Mouse (Mus musculus): ENCODE results near the gene Crisp4.

Crisp4 gene

DNA sequence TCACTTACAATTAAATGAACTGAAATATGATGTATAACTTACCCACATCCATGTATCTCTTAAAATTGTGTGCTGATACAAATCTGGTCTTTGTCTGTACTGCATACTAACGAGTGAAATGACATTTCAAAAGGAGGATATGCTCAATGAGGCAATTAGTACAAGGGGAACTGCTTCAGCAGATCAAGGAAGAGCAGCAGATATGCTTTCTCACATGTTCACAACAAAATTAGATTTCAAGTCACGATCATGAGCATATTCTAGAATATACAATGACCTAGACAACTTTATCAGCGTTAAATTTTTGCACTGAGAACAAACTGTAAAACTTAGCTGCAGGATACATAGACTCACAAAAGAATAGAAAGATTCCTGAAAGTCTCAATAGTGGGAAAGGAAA is at the start of gene Crisp4:
TSS of gene Crisp4 (minus strand) at position 101 of the 400 bp plus-strand sequence.
- no peak for DNase-seq (ENCODE audit: low read depth, low spot score)

DNA sequence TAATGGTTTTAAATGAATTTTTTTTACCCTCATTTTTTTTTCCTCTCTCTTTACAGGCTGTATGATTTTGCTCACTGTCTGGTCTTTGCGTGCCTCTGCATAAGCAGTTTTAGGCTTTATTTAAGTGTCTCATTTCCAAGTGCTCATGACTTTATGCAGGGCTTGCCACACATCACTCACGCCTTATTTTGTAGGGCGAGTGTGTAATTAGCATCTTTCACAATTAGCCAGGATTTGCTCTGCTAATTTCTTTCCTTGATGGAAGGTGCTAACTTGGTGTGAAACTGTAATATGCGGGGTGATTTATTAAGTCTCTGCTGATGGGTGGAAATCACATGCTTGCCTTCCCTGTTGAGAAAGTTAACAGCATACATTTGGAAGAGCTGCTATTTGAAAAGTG is 46.0 kb upstream of the Crisp4 start:
- DNase-seq (ENCODE audit: low read depth, low spot score): no peak

- no peak for DNase-seq (ENCODE audit: low read depth, low spot score)
Observed at GRCm38 (mm10) chr1:18190714-18191712, 45.3 kb upstream of the Crisp4 start.

GRCm38 (mm10) chr1:18181167-18181566 is 35.5 kb upstream of the Crisp4 start:
- no peak for DNase-seq (ENCODE audit: low read depth, low spot score)

- no peak for DNase-seq (ENCODE audit: low read depth, low spot score)
Observed at GRCm38 (mm10) chr1:18170573-18170972, 24.9 kb upstream of the Crisp4 start.

GRCm38 (mm10) chr1:18168261-18168660 is 22.6 kb upstream of the Crisp4 start:
- DNase-seq (ENCODE audit: low read depth, low spot score): no peak

GRCm38 (mm10) chr1:18159082-18159481 is 13.4 kb upstream of the Crisp4 start:
- no peak for DNase-seq (ENCODE audit: low read depth, low spot score)

GRCm38 (mm10) chr1:18148211-18148610 is 2.5 kb upstream of the Crisp4 start:
- DNase-seq (ENCODE audit: low read depth, low spot score): no peak

GRCm38 (mm10) chr1:18131691-18132090 is 14.0 kb downstream of the Crisp4 start:
- DNase-seq (ENCODE audit: low read depth, low spot score): no peak

DNA sequence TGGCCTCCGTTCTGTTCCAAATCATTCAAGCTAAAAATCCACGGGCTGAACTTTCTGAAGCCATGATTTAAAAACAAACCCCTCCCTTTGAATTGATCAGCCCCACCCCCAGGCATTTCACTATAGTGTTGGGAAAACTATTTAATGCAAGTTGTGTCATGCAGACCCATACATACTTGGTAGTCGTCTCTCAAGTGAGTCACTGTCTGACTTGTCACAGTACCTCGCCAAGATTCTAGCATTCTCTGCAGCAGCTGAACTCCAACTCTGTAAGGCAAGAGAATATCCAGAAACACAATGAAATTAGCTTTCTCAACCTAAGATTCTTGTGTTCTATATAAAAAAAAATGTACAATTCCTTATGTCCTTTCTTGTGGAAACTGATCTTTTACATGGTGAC is 15.7 kb downstream of the Crisp4 start:
- DNase-seq (ENCODE audit: low read depth, low spot score): no peak

DNA sequence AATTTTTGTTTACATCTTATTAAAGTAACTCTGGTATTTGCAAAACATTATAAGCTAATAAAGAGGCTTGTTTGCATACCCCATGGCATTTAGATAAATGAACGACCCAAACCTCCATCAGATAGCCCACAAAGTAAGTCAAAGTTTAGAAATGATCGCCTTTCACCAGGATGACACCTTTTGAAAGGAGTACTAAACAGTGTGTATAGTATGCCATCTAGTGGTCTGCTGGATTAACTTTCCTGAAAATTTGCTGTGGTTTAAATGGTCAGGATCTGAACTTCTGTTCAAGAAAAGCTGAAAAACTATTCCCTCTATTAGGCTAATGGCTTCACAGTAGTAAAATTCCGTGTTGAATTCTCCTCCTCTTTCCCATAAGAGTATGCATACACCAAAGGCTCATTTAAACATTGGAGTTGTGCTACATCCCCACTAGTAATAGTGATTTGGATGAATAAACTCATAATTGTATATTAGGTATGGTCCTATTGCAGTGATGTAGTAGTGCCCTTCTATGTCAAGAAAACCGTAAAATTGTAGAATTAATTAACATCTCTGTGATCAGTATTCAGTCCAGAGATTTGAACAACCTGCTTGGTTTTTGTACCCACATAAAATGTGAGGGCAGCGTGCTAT is 38.9 kb downstream of the Crisp4 start:
- DNase-seq (ENCODE audit: low read depth, low spot score): peak; percentile 48

GRCm38 (mm10) chr1:18105866-18106529 is 39.7 kb downstream of the Crisp4 start:
- peak; percentile 54 for DNase-seq (ENCODE audit: low read depth, low spot score)

DNA sequence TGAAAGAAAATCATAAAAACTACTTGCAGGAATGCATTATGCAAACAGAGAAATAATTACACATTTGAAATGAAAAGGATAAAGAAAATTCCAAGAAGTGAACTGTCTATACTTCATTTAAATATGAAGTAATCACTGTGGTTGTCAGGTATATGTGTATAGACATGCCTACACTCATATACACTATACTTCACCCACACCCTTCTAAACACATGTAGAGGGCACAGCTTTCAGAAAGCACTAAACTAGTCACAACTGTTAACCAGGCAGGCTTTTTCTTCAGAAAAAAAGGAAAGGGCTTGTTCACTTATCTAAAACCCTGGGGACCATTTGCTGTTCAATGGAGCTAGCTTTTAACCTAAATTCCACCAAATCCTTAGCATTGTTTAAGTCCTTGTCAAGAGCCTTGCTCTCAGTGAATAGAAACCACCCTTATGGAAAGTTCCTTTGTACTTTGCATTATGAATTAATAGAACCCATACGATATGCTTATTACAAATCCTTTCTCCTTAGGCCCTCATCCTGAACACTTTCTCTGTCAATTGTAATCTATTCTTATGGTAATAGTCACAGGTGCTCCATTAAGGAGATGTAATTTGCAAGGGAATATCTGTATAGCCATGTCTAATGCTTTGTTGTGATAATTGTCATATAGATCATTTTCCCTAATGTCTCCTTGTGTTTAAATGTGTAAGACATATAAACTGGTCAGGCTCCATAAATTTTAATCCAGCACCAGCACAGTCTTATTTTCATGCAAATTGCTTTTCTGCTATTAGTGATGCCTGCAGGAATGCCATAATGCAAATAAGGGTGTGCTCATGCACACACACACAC is 40.5 kb downstream of the Crisp4 start:
- DNase-seq (ENCODE audit: low read depth, low spot score): peak; percentile 18

Measured in mesoderm, embryonic 11.5 days (tissue).